Mouse (Mus musculus) liver, embryonic 14.5 days (tissue): ENCODE measurements around the gene Plekha5.

Source experiments
- CTCF ChIP-seq: IDR thresholded peaks from 2 replicates; pipeline ENCODE4 v1.5.1; 2016; ENCODE audit warnings: antibody characterized with exemption, low read depth, control low read depth
- EP300 ChIP-seq: IDR thresholded peaks from 2 replicates; pipeline ENCODE4 v1.6.1; 2016; ENCODE audit warnings: antibody characterized with exemption, low read depth

GRCm38 (mm10) chr6:140423846-140424200, at the start of gene Plekha5:
- TF ChIP-seq CTCF (no peak), EP300 (no peak)
